Mouse (Mus musculus) embryonic stem cell, embryonic (primary cell): ENCODE data around the gene Cox4i1.

Experiments
- CTCF ChIA-PET, 4 experiments: fragments of 300-600 bp in 2 of 4; fragments of 350-600 bp in 2 of 4; sonication (Branson Sonifier 250); formaldehyde crosslinking; loops; one replicate each; lab custom pipeline; 2022; ENCODE audit warnings: inconsistent platforms in 2 of 4; lab: Charles Lee
- POLR2A ChIA-PET, 4 experiments: fragments of 300-600 bp in 2 of 4; fragments of 350-600 bp in 2 of 4; sonication (Branson Sonifier 250); formaldehyde crosslinking; loops; one replicate each; lab custom pipeline; 2022; ENCODE audit warnings: antibody characterized with exemption in 4 of 4, inconsistent platforms in 1 of 4; lab: Charles Lee

Cox4i1 gene

GRCm38 (mm10) chr8:120642031-120642662, 25.9 kb upstream of the Cox4i1 start:
- ChIA-PET CTCF (interaction anchor here (0.6 to 2.4 kb wide), 35 partner anchors 8 to 497 kb away, joined by 3 to 17 read pairs (median 4); partner anchors contain the start of genes Gins2 (in 1 of the 4) and Gm27021 (in 1 of the 4)), POLR2A (interaction anchor here in 3 of 4 experiments (0.5 to 3.6 kb wide), 13 partner anchors 9 to 307 kb away, joined by 3 to 24 read pairs (median 3); no protein-coding TSS in a partner anchor)

GRCm38 (mm10) chr8:120644663-120645062, 23.4 kb upstream of the Cox4i1 start:
- ChIA-PET POLR2A (interaction anchor here in 2 of 4 experiments (1.1 to 3.6 kb wide), 4 partner anchors 8 to 25 kb away, joined by 3 to 24 read pairs (median 3); no protein-coding TSS in a partner anchor), CTCF (interaction anchor here in 1 of 4 experiments (1.6 kb wide), 1 partner anchor 34 kb away, joined by 3 read pairs; no protein-coding TSS in a partner anchor)

- ChIA-PET CTCF (interaction anchor here in 1 of 4 experiments (0.6 kb wide), 1 partner anchor 1013 kb away, joined by 3 read pairs; no protein-coding TSS in a partner anchor), POLR2A (interaction anchor here in 3 of 4 experiments (1.0 to 1.6 kb wide), 3 partner anchors 11 to 29 kb away, joined by 3 to 6 read pairs (median 4); no protein-coding TSS in a partner anchor)
These were observed 20.5 kb upstream of the Cox4i1 start, which contains the start of gene 1190005I06Rik for GRCm38 (mm10) chr8:120647532-120647931. TSS of gene 1190005I06Rik (minus strand) at chr8:120647632.

DNA sequence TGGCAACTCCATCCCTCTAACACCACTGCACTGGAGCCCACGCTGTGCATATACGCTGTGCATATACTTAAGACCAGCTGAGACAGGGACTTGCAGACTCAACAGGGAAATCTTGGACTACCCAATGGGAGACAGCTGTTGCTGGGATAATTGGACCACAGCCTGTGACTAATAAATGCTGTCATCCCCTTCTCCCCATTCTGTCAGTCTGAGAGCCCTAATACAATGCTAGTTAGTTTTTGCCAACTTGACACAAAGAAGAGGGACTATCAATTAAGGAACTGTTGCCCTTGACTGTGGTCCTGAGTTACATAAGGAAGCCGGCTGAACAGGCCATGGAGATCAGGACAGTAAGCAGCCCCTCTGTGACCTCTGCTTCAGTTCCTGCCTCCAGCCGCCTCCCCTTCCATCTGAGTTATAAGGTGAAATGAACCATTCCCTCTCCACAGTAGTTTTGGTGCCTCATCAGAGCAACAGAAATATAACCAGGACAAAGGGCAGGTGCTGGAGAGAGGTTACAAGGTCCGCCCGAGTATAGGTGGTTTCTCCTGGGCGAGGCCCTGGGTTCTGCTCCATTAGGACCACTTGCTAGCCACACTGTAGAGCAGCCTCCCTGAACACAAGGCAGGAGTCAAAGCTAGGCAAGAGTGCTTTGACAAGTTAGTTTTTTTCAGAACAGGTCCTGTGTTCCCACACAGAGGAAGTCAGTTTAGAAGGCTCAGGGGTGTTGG, 11.5 kb upstream of the Cox4i1 start:
- POLR2A ChIA-PET = interaction anchor here (0.6 to 2.6 kb wide), 13 partner anchors 9 to 814 kb away, joined by 3 to 15 read pairs (median 4); partner anchors contain the start of genes Cox4i1 (in 2 of the 4), Gm27021 (in 2 of the 4) and Emc8 (in 1 of the 4)
- CTCF ChIA-PET = interaction anchor here in 2 of 4 experiments (0.8 to 1.0 kb wide), 4 partner anchors 8 to 60 kb away, joined by 3 read pairs; no protein-coding TSS in a partner anchor

DNA sequence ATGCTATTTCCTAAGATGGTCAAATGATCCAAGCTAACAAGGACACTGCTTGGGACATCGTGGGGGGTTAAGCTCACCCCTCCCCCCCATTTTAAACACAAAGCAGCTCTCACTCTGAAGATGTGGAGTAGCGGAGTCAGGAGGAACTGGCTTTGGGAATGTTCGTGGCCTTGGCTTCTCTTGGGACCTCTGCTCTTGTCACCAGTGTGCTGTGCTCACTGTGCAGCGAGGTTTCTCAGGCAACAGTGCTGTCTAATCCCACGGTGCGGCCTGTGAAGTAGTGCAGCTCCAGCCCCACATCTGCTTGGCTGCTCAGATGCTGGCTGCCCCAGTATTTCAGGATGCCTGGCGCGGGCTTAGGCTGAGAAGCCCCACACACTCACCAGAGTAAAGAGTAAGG, 10.6 kb upstream of the Cox4i1 start:
- CTCF ChIA-PET = interaction anchor here in 3 of 4 experiments (0.5 to 0.9 kb wide), 4 partner anchors 15 to 176 kb away, joined by 3 to 4 read pairs (median 3); no protein-coding TSS in a partner anchor
- POLR2A ChIA-PET = interaction anchor here in 2 of 4 experiments (0.6 to 2.5 kb wide), 6 partner anchors 10 to 69 kb away, joined by 3 to 15 read pairs (median 4); partner anchors contain the start of genes Cox4i1 (in 1 of the 2), Emc8 (in 1 of the 2) and Gm27021 (in 1 of the 2)

DNA sequence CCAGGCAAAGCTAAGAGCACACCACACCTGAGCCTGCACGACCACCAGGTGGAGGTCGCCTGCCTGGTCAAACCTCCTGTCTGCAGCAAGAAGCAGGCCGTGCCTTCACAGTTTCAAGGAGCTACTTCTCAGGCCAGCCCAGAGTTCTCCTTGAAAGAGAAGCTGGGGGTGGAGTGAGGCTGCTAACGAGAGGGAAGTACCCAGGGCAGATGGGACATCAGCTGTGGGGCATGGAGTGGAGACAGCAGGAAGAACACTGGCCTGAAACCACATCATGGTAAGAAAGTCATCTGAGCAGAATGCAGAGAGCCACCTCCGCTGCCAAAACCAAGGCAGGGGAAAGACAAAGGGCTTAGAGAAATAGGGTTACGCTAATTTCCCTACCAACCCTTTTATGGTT, 3.5 kb upstream of the Cox4i1 start:
- POLR2A ChIA-PET = interaction anchor here in 2 of 4 experiments (0.8 to 1.7 kb wide), 10 partner anchors 8 to 73 kb away, joined by 3 to 9 read pairs (median 3); no protein-coding TSS in a partner anchor
- CTCF ChIA-PET = interaction anchor here (0.7 to 1.9 kb wide), 8 partner anchors 9 to 388 kb away, joined by 3 to 6 read pairs (median 3); no protein-coding TSS in a partner anchor

- CTCF ChIA-PET = interaction anchor here (0.6 to 3.0 kb wide), 14 partner anchors 10 to 1236 kb away, joined by 3 to 14 read pairs (median 5); no protein-coding TSS in a partner anchor
- POLR2A ChIA-PET = interaction anchor here in 3 of 4 experiments (0.6 to 3.0 kb wide), 14 partner anchors 8 to 339 kb away, joined by 3 to 15 read pairs (median 4); no protein-coding TSS in a partner anchor
These were observed 2.1 kb upstream of the Cox4i1 start for GRCm38 (mm10) chr8:120665726-120666455.

GRCm38 (mm10) chr8:120666807-120667470, 1.1 kb upstream of the Cox4i1 start:
- ChIA-PET POLR2A (interaction anchor here in 3 of 4 experiments (1.0 to 3.0 kb wide), 12 partner anchors 9 to 340 kb away, joined by 3 to 15 read pairs (median 4); no protein-coding TSS in a partner anchor), CTCF (interaction anchor here in 2 of 4 experiments (0.6 to 3.0 kb wide), 11 partner anchors 17 to 1451 kb away, joined by 3 to 15 read pairs (median 3); no protein-coding TSS in a partner anchor)

DNA sequence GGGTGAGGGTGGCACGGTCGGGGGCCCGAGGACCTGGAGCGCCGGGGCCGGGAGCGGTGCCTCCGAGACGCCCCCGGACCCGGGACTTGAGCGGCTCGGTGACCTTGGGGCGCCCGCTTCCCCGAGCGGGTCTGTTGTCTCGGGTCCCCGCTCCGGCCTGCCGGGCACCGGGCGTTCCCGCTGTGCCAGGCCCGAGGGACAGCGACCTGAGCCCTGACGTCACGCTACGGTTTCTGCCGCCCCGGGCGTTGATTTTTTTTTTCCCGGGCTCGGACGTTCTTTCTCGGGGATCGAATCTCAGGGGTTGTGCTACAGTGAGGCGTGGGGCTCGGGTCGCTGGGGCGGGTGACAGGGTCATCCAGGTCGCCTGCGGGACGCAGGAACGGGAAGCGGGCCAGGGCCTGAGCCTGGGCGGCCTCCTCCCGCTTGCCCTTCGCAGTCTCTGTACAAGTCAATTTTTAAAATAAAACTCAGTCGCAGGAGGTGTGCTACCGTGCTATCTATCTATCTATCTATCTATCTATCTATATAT, 418 bp downstream of the Cox4i1 start, which contains the start of gene Emc8:
Emc8 (minus strand) TSS at position 200 of the 532 bp plus-strand sequence.
- ChIA-PET CTCF (interaction anchor here in 3 of 4 experiments (0.6 to 1.4 kb wide), 17 partner anchors 10 to 435 kb away, joined by 3 to 15 read pairs (median 4); no protein-coding TSS in a partner anchor), POLR2A (interaction anchor here (0.7 to 3.0 kb wide), 10 partner anchors 9 to 491 kb away, joined by 3 to 15 read pairs (median 5); partner anchors contain the start of gene Fam92b (in 1 of the 4))

- CTCF ChIA-PET = interaction anchor here in 3 of 4 experiments (0.6 to 1.6 kb wide), 10 partner anchors 12 to 1462 kb away, joined by 3 to 7 read pairs (median 4); partner anchors contain the start of gene Irf8 (in 1 of the 3)
- POLR2A ChIA-PET = interaction anchor here in 3 of 4 experiments (0.5 to 3.5 kb wide), 16 partner anchors 10 to 919 kb away, joined by 3 to 14 read pairs (median 3); partner anchors contain the start of gene Gins2 (in 1 of the 3)
These were observed 3.8 kb downstream of the Cox4i1 start for GRCm38 (mm10) chr8:120671775-120672174.

DNA sequence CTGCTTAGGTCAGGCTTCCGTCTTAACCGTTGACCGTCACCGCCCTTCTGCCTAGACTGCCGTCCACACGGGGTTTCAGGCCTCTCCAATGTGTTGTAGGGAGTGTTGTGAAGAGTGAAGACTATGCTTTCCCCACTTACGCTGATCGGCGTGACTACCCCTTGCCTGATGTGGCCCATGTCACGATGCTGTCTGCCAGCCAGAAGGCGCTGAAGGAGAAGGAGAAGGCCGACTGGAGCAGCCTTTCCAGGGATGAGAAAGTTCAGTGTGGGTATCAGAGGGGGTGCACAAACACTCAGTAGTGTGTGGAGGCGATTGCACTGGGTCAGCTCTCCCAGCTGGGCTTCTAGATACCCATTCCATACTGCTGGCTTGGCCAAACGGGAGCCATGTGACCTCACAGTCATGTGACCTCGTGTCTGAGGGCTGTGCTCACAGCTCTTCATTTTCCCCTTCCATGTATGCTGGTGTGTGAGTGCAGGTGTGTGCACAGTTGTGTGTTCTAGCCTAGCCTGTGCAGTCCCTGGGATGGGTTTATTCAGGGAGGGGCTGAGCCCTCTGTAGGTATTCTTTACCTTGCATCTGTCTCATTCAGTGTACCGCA, 4.7 kb downstream of the Cox4i1 start:
- POLR2A ChIA-PET = interaction anchor here in 3 of 4 experiments (0.9 to 3.5 kb wide), 8 partner anchors 9 to 338 kb away, joined by 3 to 14 read pairs (median 4); partner anchors contain the start of gene Gins2 (in 1 of the 3)
- CTCF ChIA-PET = interaction anchor here in 1 of 4 experiments (0.8 to 1.5 kb wide), 5 partner anchors 10 to 214 kb away, joined by 3 to 7 read pairs (median 4); no protein-coding TSS in a partner anchor

- CTCF ChIA-PET = interaction anchor here in 2 of 4 experiments (0.6 to 1.5 kb wide), 7 partner anchors 10 to 149 kb away, joined by 3 to 7 read pairs (median 3); no protein-coding TSS in a partner anchor
- POLR2A ChIA-PET = interaction anchor here in 3 of 4 experiments (0.6 to 3.5 kb wide), 11 partner anchors 9 to 338 kb away, joined by 3 to 14 read pairs (median 4); partner anchors contain the start of gene Gins2 (in 1 of the 3)
These were observed 5.3 kb downstream of the Cox4i1 start for GRCm38 (mm10) chr8:120673298-120673697.

DNA sequence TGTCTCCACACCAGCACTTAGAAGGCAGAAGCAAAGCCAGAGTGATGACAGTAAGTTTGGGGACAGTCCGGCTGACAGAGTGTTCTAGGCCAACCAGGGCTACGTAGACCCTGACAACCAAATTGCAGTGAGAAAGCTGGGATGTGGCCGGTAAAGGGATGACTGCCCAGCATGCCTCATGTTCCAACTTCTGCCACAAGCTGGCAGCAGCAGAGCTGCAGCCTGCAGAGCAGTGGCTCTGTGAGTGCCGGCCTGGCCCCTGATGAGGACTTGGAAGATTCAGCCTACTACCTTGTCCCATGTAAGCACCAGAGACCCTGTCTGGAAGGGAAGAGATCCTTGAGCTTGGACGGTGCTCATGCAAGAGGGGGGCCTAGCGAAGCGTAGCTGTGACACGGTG, 7.7 kb downstream of the Cox4i1 start:
- POLR2A ChIA-PET = interaction anchor here in 2 of 4 experiments (0.5 to 1.5 kb wide), 5 partner anchors 9 to 770 kb away, joined by 3 to 6 read pairs (median 4); no protein-coding TSS in a partner anchor
- CTCF ChIA-PET = interaction anchor here in 3 of 4 experiments (1.1 to 1.7 kb wide), 4 partner anchors 121 to 133 kb away, joined by 4 to 5 read pairs (median 4); no protein-coding TSS in a partner anchor

DNA sequence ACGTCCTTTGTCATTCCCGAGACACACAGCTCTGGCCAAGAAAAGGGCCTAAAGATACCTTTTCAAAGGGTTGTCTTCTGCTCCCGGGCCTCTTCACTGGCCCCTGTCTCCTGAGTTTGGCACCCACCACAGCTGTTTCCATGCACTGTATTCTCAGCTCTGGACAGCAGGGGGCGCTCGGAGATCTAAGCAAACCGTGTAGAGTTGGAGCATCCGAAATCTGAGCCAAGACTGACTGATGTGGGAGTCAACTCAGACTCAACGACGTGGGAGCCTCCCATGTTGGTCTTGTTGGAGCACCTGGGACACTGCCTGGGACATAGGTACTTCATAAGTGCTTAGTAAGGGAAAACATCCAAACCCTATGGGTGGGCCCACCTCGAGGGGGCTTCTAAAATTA, 10.4 kb downstream of the Cox4i1 start:
- CTCF ChIA-PET = interaction anchor here (0.6 to 4.1 kb wide), 34 partner anchors 11 to 426 kb away, joined by 3 to 27 read pairs (median 4); partner anchors contain the start of genes Cox4i1 (in 1 of the 4) and Gm27021 (in 1 of the 4)
- POLR2A ChIA-PET = interaction anchor here in 3 of 4 experiments (0.5 to 0.6 kb wide), 4 partner anchors 40 to 1216 kb away, joined by 3 read pairs; no protein-coding TSS in a partner anchor
